Mouse (Mus musculus) monocyte, adult 5-6 weeks (primary cell): ENCODE results near the gene Xpnpep1. TPM values are rescaled to one million over a fixed set of nuclear protein-coding genes. Genes with fewer than 3 reads are reported as not detected.

Source experiments
- ATAC-seq: fragments of 153-309, 156-312 bp; replicated peaks from 2 replicates; pipeline ENCODE4 v1.8.0; 2017; ENCODE audit warnings: mild to moderate bottlenecking; ENCODE audit not compliant: low TSS enrichment, insufficient number of reproducible peaks, severe bottlenecking, poor library complexity, low FRiP score
- total RNA-seq: library from RNA; stranded (forward); fragments of 200-1000, 200-491, 200-594 nt; gene quantifications from 3 replicates; pipeline ENCODE4 v1.2.3, GENCODE M21; 2017

Gene Xpnpep1
- 48.5 to 69.7 TPM (median 51.8 TPM) in 3 replicates for total RNA-seq

DNA sequence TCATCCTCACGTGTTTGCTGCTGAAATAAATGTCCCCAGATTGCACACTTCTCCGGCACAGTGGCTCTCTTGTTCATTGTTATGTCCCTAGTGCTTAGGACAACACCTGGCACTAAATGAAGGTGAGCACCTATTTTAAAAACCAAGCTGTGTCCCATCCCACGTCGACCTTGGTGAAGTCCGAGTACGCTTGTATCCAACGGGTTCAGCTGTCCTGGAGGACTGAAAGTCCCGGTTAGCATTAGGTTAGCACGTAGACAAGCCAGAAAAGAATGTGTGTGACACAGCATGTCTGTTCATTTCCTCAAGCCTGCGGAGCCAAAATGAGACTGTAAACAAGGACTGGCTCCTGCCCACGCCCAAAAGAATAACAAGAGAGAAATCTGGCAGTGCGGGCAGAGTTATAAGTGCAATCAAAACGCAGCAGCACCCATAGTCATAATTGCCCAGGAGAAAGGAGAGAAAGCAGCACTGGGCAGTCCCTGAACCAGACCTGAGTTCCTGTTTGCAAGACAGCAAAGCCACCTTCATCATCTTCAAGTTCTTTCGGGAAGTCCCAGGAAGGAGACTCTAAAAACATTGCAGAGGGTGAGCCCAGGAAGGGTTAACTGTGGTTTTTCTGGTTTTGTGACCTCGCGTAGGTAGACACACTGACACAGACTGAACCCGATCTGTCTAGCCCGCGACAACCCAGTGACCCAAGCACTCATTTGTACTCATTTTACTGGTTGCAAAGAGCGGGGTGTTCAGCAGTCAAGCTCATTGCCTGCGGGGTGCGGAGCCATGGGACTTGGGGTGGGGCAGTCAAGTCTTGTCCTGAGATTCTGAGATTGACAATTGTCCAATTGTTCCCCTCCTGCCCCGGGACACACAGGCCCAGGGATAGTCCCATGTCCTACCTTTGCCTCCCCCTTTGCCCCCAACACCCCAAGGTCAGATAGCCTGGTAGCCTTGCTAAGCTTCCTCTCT is at the start of gene Xpnpep1:
Gene Xpnpep1, minus strand, starts transcription at position 51 of the 969 bp plus-strand sequence.
- no peak for ATAC-seq

DNA sequence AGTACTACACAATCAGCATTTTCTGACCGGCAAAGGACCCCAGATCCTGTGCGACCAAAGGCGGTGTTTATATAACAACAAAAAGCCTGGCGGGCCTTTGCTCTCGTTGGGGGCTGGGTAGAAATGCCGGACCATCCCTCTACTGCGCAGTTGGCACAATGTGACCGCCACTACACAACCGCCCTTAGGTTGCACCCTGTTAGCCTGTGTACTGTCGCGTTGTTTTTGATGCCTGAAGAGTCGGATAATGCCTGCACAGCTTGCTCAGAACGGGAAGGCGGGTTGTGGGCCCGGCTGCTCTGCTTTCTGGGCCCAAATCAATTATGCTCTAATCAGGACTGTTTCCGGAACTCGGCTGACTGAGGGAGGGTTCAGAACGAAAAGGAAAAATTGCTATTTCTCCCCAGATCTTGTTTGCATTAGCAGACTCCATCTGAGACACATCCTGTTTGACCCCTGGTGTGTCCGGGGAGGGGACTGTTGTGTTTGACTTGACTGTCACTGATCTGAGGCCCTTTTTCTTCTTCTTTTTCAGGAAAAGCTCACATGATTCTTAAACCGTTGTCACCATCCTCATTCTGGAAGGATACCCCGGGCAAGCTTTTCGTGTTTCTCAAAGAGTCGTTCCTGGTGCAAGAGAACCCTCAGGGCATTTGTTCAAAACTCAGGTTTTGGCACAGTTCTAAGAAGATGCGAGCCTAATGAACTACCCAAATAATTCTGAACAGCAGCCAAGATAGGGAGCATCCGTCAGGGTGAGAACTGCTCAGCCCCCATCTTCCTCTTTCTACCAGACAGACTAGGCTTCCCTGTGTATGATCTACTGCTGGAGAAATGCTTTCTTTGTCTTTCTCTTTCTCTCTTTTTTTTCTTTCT is 47.5 kb upstream of the Xpnpep1 start:
- no peak for ATAC-seq

DNA sequence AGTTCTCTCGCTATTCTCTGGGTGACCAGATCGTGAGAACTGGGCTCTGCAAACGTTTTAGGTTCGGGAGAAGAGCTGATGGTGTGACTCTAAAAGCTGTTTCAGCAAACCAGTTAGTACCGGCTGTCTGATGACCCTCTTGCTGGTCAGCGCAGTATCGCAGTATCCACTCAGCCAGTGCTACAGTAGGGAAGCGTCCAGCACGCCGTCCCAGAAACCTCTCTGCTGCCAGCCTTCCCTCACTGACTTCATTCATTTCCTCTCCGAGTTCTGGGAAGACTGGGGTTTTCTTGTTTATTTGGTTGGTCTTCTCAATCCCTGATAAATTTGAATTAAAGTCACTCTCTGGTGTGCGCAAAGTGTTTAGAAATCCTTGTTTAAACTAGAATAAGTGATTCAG is 46.8 kb upstream of the Xpnpep1 start:
- no peak for ATAC-seq

DNA sequence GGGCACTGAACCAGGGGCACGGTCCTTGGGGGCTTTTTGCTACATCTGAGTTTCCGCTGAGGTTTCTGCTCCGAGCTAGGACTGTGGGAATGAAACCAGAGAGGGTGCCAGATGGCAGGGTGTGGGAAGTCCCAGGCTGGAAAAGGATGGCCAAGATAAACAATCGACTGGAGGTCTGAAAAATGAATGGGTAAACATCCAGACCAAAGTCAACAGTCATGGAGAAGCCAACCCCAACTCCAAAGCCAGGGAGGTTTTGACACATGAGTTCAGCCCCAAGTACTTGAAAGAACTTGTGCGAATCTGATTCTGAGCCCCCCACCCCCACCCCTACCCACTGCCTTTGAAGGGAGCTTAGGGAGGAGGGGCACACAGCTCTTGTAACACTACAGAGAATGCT is 44.7 kb upstream of the Xpnpep1 start:
- no peak for ATAC-seq

DNA sequence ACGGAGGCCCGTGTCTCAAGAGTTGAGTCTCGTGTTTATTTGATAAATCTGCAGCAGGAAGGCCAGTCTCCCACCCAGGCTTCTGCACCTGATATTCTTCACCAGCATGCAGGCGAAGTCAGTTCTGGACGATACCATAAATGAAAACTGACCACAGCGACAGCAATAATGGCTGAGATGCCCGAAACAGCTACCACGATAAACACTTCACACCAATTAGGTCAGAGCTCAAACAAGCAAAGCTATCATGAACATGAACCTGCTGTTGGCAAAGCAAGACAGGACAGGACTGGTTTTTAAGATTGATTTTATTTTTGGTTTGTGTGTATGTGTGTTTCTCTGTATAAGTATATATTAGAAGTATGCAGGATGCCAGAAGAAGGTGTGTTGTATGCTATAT is 42.8 kb upstream of the Xpnpep1 start:
- ATAC-seq: no peak

DNA sequence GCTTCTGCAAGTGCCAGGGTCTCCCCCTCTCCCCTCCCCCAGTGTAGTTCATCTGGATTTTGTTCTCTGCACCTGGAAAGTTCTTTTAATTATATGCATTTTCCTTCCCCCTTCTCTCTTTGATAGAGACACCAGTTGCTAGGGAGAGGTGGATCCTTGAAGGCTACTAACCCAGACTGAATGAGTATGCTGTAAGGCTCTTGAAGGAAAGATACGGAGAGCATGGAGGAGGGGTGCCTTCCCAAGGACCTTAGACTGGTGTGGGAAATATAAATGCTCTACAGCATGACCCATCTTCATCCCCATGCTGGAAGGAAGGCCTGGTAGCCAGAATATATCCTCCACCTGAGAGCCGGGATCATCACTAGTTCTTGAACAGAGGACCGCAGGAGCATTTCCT is 41.3 kb upstream of the Xpnpep1 start:
- no peak for ATAC-seq

DNA sequence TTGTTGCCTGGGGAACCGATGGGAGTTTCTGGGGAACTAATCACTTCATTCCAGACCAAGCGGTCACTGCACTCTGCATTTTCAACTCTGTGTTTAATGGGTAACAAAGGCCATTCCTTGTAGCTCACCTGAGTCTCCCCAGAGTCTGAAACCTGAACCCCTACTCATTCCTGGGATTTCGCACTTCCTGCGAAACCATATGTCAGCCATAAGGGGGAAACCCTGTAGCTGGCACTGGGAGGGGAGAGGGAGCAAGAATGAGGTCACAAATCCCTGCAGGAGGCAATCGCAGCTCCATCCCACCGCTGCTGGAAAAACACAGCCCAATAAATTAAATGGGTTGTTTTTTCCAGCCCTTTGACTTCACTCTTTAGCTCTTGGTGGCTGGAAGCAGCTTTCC is 40.9 kb upstream of the Xpnpep1 start:
- no peak for ATAC-seq

DNA sequence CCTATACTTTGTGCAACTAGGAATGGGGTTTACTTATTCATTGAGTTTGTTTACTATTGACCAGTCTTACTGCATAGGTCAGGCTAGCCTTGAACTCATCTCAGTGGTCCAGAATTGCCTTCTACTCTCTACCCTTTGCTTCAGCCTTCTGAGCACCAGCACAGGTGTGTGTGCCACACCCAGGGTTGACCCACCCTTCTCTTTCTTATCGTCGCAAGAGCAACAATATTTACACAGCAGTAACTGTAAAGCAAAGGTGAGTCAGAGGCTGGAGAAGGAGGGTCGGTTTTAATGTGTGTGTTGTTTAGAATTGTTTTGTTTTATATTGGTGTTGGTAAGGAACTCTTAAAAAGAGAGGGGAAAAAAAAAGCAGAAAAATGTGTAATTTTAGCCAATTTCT is 40.5 kb upstream of the Xpnpep1 start:
- no peak for ATAC-seq

DNA sequence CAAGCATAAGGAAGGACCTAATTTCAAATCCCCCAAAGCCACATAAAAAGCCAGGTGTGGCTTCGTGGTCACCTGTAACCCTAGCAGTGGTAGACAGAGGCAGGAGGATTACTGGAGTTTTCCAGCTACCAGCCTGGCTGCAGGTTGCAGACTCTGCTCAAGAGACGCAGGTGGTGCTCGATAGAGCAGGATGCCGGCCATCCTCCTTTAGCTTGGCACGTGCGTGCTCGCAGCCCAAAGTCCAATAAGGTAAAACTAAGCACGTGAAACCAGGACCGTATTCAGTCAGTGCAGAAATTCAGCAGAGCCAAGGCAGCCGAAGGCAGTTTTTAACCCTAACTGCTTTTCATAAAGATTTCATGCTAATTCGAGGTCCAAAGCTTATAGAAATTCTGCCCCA is 40.0 kb upstream of the Xpnpep1 start:
- no peak for ATAC-seq

DNA sequence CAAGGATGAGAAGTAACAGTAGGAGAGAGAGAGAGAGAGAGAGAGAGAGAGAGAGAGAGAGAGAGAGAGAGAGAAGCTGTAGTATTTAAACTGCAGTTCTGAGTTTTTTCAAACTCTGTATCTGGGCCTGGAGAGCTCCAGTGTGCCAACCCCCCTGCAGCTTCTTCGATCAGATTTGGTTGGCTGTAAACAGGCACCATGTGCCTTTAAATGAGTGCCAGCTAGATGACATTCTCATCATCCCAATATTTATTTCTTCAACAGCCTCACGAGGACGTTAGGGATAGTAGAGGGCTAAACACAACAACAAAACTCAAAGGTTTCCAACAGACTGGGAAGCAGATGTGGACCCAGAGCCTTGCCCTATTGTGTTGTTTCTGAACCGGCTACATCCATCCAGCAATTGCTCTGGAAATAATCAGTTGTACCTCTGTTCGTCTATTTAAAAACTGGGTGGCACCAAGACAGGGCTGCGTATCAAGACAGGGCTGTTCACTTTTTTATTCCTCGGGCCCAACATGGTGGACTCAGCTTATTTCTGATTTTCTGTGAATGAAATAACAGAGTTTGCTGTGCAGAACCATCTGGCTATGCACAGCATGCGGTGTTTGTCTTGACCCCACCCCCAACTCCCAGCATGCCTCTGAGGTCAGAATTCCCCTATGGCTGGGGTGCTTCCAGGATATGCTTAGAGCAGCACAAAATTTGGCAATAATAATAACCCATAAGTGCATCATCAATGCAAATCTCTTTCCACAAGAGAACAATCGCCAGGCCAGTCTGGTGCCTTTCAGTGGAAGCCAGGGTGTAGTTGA is 38.5 kb upstream of the Xpnpep1 start:
- no peak for ATAC-seq

DNA sequence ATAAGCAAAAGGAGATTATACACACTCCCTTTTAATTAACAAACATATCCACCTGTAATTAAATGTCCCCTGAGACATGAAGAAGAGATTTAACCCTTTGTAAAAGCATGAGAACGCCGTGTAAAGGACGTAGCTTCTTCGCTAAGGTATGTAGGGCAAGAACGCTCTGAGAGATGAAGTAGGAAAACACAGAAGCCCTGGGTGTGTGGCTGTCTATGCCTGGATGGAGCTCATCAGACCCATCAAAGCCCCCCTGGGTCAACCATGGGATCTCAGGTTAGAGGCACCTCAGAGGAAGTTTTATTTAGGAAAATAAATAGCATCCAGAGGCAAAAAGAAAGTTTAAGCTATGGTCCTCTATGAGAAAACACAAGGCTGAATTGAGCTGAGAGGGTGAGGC is 37.3 kb upstream of the Xpnpep1 start:
- no peak for ATAC-seq

DNA sequence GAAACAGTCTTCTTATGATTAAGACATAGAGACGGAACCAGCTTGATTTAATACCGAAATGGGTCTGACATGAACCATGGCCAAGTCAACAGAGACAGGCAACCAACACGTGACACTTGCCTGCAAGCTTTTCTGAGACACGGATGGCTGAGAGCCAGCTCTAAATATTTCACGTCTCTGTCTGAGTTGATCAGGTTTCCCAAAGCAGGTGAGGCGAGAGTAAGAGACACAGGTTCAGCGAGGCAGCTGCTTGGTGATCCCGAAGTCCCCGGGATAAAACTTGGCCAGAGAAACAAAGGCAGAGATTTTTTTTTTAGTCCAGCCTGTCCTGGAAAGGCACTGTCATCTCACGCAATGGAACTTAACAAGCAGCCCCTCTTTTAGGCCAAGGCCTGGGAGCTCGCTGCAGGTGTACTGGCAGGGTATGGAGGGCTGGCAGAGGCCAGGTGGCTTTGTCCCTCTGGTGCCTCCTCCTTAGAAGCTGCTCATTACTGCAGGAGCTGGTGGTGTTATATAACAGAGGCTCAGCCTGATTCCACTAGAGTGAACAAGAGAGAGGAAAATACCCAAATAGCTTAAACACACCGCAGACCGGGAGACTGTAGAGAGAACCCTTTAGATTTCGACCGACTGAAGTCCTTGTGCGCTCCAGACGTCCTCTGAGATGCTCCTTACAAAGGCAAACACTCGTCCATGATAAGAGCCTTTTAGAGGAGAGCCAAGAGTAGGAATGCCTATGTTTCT is 36.4 kb upstream of the Xpnpep1 start:
- no peak for ATAC-seq

DNA sequence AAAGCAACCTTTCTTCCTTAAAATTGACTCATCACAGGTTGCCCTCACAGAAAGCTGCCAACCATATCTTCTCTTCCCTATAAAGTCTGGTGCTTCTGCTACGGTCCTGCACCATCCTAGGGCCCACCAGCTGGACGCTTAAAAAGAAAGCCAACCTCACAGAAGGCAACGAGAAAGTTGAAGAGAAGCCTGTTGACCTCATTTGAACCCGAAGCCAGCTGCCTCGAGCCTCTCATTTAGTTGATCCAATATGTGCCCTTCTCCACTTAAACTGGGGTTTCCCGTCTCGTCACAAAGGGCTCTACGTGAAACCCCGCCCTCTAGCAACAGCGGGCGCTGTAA is 35.9 kb upstream of the Xpnpep1 start:
- ATAC-seq: no peak

DNA sequence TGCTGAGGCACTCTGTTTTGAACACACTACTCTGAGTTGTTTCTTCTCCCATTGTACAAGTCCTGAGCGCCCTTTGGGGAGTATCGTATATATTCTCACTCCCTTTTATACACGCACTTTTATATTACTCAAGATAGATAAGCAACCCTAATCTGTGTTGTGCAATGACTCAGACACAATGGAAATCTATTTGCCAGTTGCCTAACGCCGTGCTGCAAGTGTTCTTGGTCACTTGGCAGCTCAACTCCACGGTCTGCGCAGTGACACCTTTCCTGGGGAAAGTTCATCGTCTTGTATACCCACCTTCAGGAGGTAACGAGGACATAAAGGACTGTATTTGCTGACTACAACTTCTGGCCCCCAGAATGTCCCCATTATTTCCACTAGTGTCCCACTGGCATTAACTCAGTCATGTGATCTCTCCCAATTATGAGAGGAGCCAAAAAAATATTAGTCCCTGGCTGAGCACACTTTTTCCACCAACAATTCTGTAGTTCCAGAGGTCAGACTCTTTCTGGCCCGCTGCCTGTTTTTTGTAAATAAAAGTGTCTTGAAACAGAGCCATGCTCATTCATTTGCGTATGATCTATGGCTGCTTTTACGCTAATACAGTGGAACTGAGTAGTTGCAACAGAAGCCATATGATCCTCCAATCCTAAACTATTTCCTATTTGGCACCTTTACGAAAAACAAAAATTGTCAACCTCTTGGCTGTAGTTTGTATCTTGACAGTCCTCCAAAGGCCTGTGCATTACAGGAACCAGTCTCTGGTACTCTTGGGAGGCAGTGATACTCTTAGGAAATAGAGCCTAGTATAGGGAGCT is 35.1 kb upstream of the Xpnpep1 start:
- ATAC-seq: no peak

DNA sequence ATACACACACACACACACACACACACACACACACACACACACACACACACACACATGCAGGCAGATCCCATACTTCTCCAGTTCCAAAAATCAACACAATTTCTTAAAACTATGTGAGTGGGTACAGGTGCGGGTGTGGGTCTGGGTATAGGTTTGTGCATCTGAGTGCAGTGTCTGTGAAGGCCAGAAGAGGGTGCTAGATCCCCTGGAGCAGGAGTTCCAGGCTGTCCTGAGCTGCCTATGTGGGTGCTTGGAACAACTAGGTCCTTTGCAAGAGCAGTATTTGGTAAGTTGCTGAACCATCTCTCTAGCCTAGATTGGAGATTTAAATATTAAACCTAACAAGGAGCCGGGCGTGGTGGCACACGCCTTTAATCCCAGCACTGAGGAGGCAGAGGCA is 33.5 kb upstream of the Xpnpep1 start:
- ATAC-seq: no peak; the same call in 1 of the 2 replicates

DNA sequence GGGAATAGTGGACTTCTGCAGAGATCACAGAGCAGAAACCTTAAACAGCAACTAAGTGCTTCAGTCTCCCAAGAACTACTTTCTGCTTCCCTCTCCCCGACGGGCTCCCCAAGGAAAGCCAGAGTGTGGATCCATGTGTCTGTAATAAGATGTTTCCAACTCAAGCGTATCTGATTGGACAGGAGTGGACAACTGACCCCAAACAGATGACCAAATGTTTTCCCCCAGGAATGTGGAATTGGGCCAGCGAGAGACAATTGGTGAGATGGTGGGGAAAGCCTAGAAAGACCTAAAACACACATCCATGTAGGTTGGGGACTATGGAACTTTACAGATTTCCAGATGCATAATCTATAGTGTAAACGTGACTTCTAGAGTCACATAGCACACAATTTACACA is 32.4 kb upstream of the Xpnpep1 start:
- ATAC-seq: no peak

DNA sequence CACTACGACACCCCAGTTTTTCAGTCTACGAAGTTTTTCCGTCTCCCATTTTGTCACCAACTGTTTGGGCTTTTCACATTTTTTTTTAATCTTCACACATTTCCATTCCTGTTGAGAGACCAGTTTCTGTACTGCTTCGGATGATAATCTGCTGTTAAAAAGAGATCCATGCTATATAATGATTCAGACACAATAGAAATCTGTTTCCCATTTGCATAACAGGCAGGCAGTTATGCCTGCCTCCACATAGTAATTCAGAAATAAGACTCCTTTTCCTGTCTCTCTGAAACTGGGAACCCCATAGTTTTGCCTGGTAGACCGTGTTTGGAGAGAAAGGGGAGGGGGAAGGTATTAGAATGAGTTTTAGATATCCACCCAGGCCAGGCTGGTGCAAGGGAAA is 31.6 kb upstream of the Xpnpep1 start:
- ATAC-seq: no peak

DNA sequence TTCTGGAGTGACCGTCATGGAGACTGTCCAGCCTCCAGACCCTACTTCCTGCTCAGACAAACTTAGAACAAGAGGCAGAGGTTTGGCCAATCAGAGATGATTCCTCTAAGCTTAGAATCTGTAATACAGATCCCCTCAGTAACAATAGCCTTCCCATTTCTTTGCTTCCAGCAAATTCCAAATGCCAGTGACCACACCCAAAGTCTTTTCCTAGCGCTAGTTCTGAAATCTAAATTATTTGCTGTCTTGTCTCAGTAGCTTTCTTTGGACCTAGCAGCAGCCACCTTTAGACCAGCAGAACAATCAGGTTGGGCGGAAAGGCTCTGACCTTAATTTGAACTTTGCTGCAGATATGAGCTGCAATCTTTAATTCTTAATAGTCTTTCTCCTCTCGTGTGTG is 30.9 kb upstream of the Xpnpep1 start:
- ATAC-seq: no peak
